Mouse (Mus musculus) ES-E14 (cell line): Measurements from ENCODE around the gene Il34. TPM values are rescaled to one million over a fixed set of nuclear protein-coding genes. Genes with fewer than 3 reads are reported as not detected.

ENCODE experiments used
- DNase-seq: peaks from one replicate; pipeline ENCODE4 v3.0.0-alpha.2; 2013; ENCODE audit warnings: low read depth, low spot score
- H3K27ac ChIP-seq: 2 replicates; pipeline ENCODE4 v1.5.1; 2012; ENCODE audit warnings: low read depth, mild to moderate bottlenecking, low read length, moderate library complexity, mixed read lengths; ENCODE audit not compliant: poor library complexity, insufficient read depth, severe bottlenecking
- H3K36me3 ChIP-seq: 2 replicates; pipeline ENCODE4 v1.6.1; 2012; ENCODE audit warnings: mild to moderate bottlenecking, low read length, moderate library complexity, mixed read lengths; ENCODE audit not compliant: control insufficient read depth, poor library complexity, insufficient read depth, severe bottlenecking
- H3K4me1 ChIP-seq, 2 experiments: fragments of 150-350 bp in 1 of 2; sonication (generic) in 1 of 2; 2 replicates each; pipeline ENCODE4 v1.6.1; 2012; ENCODE audit warnings: low read length in 2 of 2, mild to moderate bottlenecking in 1 of 2, mixed read lengths in 1 of 2; ENCODE audit not compliant: control insufficient read depth in 2 of 2, insufficient read depth in 2 of 2, poor library complexity in 1 of 2
- H3K4me3 ChIP-seq, 2 experiments: fragments of 150-350 bp in 1 of 2; sonication (generic) in 1 of 2; 2 replicates each; pipeline ENCODE4 v1.5.1; 2012; ENCODE audit warnings: low read length in 2 of 2, low read depth in 1 of 2, mild to moderate bottlenecking in 1 of 2, mixed read lengths in 1 of 2; ENCODE audit not compliant: insufficient read depth in 1 of 2, poor library complexity in 1 of 2, severe bottlenecking in 1 of 2
- H3K9ac ChIP-seq: 2 replicates; pipeline ENCODE4 v1.6.1; 2012; ENCODE audit warnings: low read depth, mild to moderate bottlenecking, low read length, mixed read lengths; ENCODE audit not compliant: poor library complexity, insufficient read depth, severe bottlenecking
- H3K9me3 ChIP-seq: fragments of 150-350 bp; sonication (generic); 2 replicates; pipeline ENCODE4 v1.6.1; 2012; ENCODE audit warnings: low read depth, mild to moderate bottlenecking, low read length; ENCODE audit not compliant: control insufficient read depth, insufficient read depth
- CHD2 ChIP-seq: IDR thresholded peaks from 2 replicates; pipeline ENCODE4 v1.6.1; 2014; ENCODE audit warnings: mild to moderate bottlenecking, low read depth, low read length, inconsistent platforms
- HCFC1 ChIP-seq: IDR thresholded peaks from 2 replicates; pipeline ENCODE4 v1.6.1; 2012; ENCODE audit warnings: low read length, inconsistent platforms, borderline replicate concordance; ENCODE audit not compliant: insufficient read depth
- MAFK ChIP-seq: IDR thresholded peaks from 2 replicates; pipeline ENCODE4 v1.6.1; 2014; ENCODE audit warnings: mild to moderate bottlenecking, low read depth, low read length, inconsistent platforms; ENCODE audit not compliant: insufficient read depth
- ZC3H11A ChIP-seq: IDR thresholded peaks from 2 replicates; pipeline ENCODE4 v1.6.1; 2012; ENCODE audit warnings: low read depth, mild to moderate bottlenecking, inconsistent platforms, low read length, borderline replicate concordance
- ZNF384 ChIP-seq: IDR thresholded peaks from 2 replicates; pipeline ENCODE4 v1.6.1; 2012; ENCODE audit warnings: low read depth, low read length, inconsistent platforms
- in situ Hi-C, 2 experiments: fragments of 600-800 bp; cut with MboI; formaldehyde crosslinking; loops; one replicate each; pipeline ENCODE4 v1.15.1; 2025; ENCODE audit warnings: low sequenced_read_pairs in 2 of 2, inconsistent platforms in 1 of 2; ENCODE audit not compliant: unreplicated experiment in 2 of 2
- total RNA-seq: library from RNA; depleted of rRNA; stranded (reverse); fragments of 300-350 nt; gene quantifications from 2 replicates; pipeline ENCODE4 v1.2.3, GENCODE M21; 2012

The Il34 gene
- total RNA-seq, 1 experiment: 4.6 TPM

DNA sequence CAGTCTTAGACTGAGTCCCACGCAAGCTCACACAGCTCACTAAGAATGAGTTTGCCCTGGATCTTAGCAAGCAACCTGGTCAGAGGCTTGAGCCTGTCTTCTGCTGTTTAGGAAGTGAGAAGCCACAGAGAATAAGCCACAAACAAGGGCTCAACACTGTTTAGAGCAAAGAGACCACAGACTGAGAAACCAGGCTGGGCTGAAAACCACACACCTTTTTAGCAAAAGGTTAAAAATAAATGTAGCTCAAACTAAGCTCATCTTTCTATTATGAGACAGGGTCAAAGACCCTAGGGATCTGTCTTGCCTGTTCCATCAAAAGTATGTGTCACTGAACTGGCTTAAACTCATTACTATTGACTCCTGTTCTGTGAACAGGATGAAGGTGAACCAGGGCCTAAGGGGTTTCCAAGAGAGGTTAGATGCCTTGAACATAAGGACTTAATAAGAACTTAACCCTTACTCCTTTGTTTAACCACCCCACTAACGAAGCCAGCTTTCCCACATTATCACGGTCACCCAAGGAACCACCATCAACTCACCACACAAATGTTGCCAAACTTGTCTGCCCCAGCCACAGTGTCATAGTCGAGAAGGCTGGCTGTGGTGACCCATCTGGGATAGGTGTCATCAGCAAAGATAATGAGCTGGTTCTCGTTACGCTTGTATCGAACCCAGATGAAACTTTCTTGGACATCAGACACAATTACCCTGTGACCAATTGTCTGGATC lies 7.5 kb upstream of the Il34 start:
- TF ChIP-seq HCFC1: no peak
- TF ChIP-seq ZNF384: no peak
- Histone ChIP-seq H3K36me3 (peaks cover 77% of the 10 kb centered on the region), H3K4me3 (no peak overlapping the region), H3K4me1 (peaks cover 0 to 7% of the 10 kb centered on the region in 2 experiments; a peak in 2 of 4 replicates), H3K9ac (no peak overlapping the region), H3K9me3 (no peaks in the 10 kb centered on the region), H3K27ac (no peak overlapping the region)
- in situ Hi-C loops: loop anchor here in 1 of 2 experiments (10.0 kb wide), 1 partner anchor 472 kb away; no protein-coding TSS in a partner anchor
- no peak for DNase-seq

DNA sequence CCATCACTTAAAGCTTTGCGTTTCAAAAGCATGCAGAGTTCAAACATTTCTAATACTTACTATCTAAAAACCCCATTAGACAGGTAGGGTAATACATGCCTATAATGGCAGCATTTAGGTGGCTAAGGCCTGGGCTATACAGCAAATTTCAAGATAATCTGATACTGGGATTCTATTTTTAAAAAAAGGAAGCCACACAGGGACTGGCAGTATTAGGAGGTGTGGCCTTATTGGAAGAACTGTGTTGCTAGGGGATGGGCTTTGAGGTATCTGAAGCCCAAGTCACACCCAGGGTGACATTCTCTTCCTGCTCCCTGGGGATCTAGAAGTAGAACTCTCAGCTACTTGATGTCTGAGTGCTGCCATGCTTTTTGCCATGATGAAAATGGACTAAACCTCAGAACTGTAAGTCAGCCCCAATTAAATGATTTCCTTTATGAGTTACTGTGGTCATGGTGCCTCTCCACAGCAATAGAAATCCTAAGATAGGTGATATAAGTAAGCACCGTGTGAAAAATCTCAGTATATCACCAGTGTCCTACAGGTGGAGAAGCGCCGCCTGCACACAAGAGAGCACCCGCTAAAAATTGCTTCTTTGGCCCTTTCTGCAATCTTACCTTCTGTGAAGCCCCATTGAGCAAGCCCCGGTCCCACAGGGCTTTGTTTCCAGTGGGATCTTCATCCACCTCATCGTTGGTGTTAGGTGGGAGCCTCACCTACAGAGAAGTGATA lies 6.8 kb upstream of the Il34 start:
- no peak overlapping the region for H3K27ac ChIP-seq
- no peak overlapping the region for H3K4me3 ChIP-seq
- in situ Hi-C loops: loop anchor here in 1 of 2 experiments (10.0 kb wide), 1 partner anchor 472 kb away; no protein-coding TSS in a partner anchor
- H3K9ac ChIP-seq: no peak overlapping the region
- DNase-seq: no peak
- H3K4me1 ChIP-seq: peaks cover 0 to 7% of the 10 kb centered on the region in 2 experiments; a peak in 2 of 4 replicates
- no peaks in the 10 kb centered on the region for H3K9me3 ChIP-seq
- TF ChIP-seq MAFK (no peak), ZNF384 (no peak), ZC3H11A (no peak), CHD2 (no peak), HCFC1 (no peak)
- peaks cover 72% of the 10 kb centered on the region for H3K36me3 ChIP-seq

DNA sequence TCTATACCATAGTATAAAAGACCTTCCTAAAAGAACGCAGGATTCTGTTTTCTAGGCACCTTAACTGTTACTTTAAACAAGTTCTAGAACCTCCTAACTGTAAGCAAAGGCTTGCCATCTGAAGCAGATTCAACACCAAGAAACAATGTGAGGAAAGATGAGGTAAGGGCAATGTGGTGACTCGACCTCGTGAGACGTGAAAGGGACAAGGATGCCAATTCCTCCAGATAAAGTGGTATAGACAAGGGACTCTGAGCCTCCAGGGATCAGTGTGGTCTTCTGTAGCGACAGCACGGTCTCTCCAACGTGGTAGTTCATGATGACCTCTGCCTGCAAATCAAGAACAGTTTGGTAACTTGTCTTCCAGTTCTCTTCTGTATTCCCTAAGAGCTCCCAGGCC lies 6.1 kb upstream of the Il34 start:
- Histone ChIP-seq H3K9me3 (no peaks in the 10 kb centered on the region), H3K4me3 (no peak overlapping the region), H3K27ac (no peak overlapping the region), H3K4me1 (peaks cover 0 to 9% of the 10 kb centered on the region in 2 experiments; a peak in 2 of 4 replicates), H3K36me3 (peaks cover 65% of the 10 kb centered on the region), H3K9ac (no peak overlapping the region)
- TF ChIP-seq MAFK (no peak), ZC3H11A (no peak), CHD2 (no peak), ZNF384 (no peak), HCFC1 (no peak)
- in situ Hi-C loops: loop anchor here in 1 of 2 experiments (10.0 kb wide), 1 partner anchor 473 kb away; no protein-coding TSS in a partner anchor
- no peak for DNase-seq

DNA sequence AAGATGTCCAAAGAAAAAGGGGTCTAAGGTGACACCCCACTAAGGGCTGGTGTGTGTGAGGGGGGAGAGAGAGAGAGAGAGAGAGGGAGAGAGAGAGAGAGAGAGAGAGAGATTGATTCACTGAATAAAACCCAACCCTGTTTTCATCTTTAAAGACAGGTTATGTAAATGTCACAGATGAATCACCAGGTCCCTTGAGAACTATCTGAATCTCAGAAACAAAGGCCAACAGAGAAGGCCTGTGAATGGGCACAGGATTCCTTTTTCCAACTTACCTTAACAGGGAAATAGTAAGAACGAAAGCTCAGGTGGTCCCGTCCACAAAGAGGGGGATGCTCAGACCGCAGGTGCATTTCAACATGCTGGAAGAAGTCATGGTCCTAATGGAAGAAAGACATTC lies 5.4 kb upstream of the Il34 start:
- H3K9me3 ChIP-seq: no peaks in the 10 kb centered on the region
- no peak for TF ChIP-seq CHD2
- TF ChIP-seq ZNF384: no peak
- no peak for TF ChIP-seq MAFK
- TF ChIP-seq HCFC1: no peak
- no peak for TF ChIP-seq ZC3H11A
- peaks cover 0 to 9% of the 10 kb centered on the region in 2 experiments; a peak in 2 of 4 replicates for H3K4me1 ChIP-seq
- no peak overlapping the region; the same call in 1 of the 2 replicates for H3K27ac ChIP-seq
- H3K4me3 ChIP-seq: no peak overlapping the region
- in situ Hi-C loops: loop anchor here in 1 of 2 experiments (10.0 kb wide), 1 partner anchor 474 kb away; no protein-coding TSS in a partner anchor
- no peak for DNase-seq
- H3K36me3 ChIP-seq: peaks cover 60% of the 10 kb centered on the region
- no peak overlapping the region for H3K9ac ChIP-seq
